Mouse (Mus musculus) heart, adult 8-10 months (tissue): Measurements from ENCODE around the gene Syndig1l. TPM values are rescaled to one million over a fixed set of nuclear protein-coding genes. Genes with fewer than 3 reads are reported as not detected.

Experiments used
- DNase-seq: peaks from one replicate; pipeline ENCODE4 v3.0.0; 2022; ENCODE audit warnings: low spot score
- total RNA-seq, 4 experiments: library from RNA; stranded (reverse); gene quantifications; 2 replicates each; pipeline ENCODE4 v1.2.4; 2022

Gene Syndig1l
- total RNA-seq = not detected

GRCm38 (mm10) chr12:84698319-84699081 lies at the start of gene Syndig1l:
TSS of gene Syndig1l (minus strand) at chr12:84698831.
- DNase-seq = peak; percentile 10

GRCm38 (mm10) chr12:84748134-84748533 lies 49.5 kb upstream of the Syndig1l start:
- DNase-seq = peak; percentile 26

GRCm38 (mm10) chr12:84745700-84746099 lies 47.1 kb upstream of the Syndig1l start:
- no peak for DNase-seq

- no peak for DNase-seq
Measured at GRCm38 (mm10) chr12:84743496-84743895, 44.9 kb upstream of the Syndig1l start.

- DNase-seq = no peak
Measured at GRCm38 (mm10) chr12:84733366-84733765, 34.7 kb upstream of the Syndig1l start.

GRCm38 (mm10) chr12:84728421-84728820 lies 29.8 kb upstream of the Syndig1l start:
- DNase-seq = no peak

GRCm38 (mm10) chr12:84727434-84727833 lies 28.8 kb upstream of the Syndig1l start:
- no peak for DNase-seq

GRCm38 (mm10) chr12:84726986-84727385 lies 28.4 kb upstream of the Syndig1l start:
- DNase-seq = no peak

- no peak for DNase-seq
Measured at GRCm38 (mm10) chr12:84726391-84726790, 27.8 kb upstream of the Syndig1l start.

GRCm38 (mm10) chr12:84718462-84719244 lies 20.0 kb upstream of the Syndig1l start:
- DNase-seq = no peak

- DNase-seq = no peak
Measured at GRCm38 (mm10) chr12:84714578-84714977, 15.9 kb upstream of the Syndig1l start.

GRCm38 (mm10) chr12:84709842-84710439 lies 11.3 kb upstream of the Syndig1l start:
- no peak for DNase-seq

GRCm38 (mm10) chr12:84707804-84708203 lies 9.2 kb upstream of the Syndig1l start:
- no peak for DNase-seq

- no peak for DNase-seq
Measured at GRCm38 (mm10) chr12:84706886-84707285, 8.3 kb upstream of the Syndig1l start.

- no peak for DNase-seq
Measured at GRCm38 (mm10) chr12:84702586-84702985, 4.0 kb upstream of the Syndig1l start.

GRCm38 (mm10) chr12:84692141-84692540 lies 6.5 kb downstream of the Syndig1l start:
- DNase-seq = no peak

- no peak for DNase-seq
Measured at GRCm38 (mm10) chr12:84691347-84691746, 7.3 kb downstream of the Syndig1l start.

GRCm38 (mm10) chr12:84689051-84689450 lies 9.6 kb downstream of the Syndig1l start:
- DNase-seq = no peak

GRCm38 (mm10) chr12:84687531-84687930 lies 11.1 kb downstream of the Syndig1l start:
- no peak for DNase-seq

GRCm38 (mm10) chr12:84686176-84686575 lies 12.5 kb downstream of the Syndig1l start:
- no peak for DNase-seq

- DNase-seq = no peak
Measured at GRCm38 (mm10) chr12:84684569-84684968, 14.1 kb downstream of the Syndig1l start.

- DNase-seq = no peak
Measured at GRCm38 (mm10) chr12:84676011-84676410, 22.6 kb downstream of the Syndig1l start.
